Mouse (Mus musculus) C2C12 (cell line): ENCODE results near the gene Acot7. TPM values are rescaled to one million over a fixed set of nuclear protein-coding genes. Genes with fewer than 3 reads are reported as not detected.
"Not testable (repeated sequence)": the region's sequence is repeated elsewhere in the genome, so short reads cannot be mapped to it uniquely, and the experiment has no call there.

Experiments
- H3K27me3 ChIP-seq: one replicate; pipeline ENCODE4 v1.6.1; 2011; ENCODE audit not compliant: control insufficient read depth, insufficient read depth, insufficient read length
- H3K36me3 ChIP-seq: one replicate; pipeline ENCODE4 v1.6.1; 2011; ENCODE audit not compliant: control insufficient read depth, insufficient read depth
- H3K4me3 ChIP-seq: one replicate; pipeline ENCODE4 v1.5.1; 2011; ENCODE audit warnings: mild to moderate bottlenecking, control low read depth; ENCODE audit not compliant: poor library complexity, insufficient read depth, severe bottlenecking
- H3K79me2 ChIP-seq: one replicate; pipeline ENCODE4 v1.6.1; 2011; ENCODE audit not compliant: control insufficient read depth, insufficient read depth
- H3K79me3 ChIP-seq: one replicate; pipeline ENCODE4 v1.6.1; 2011; ENCODE audit warnings: low read depth, control low read depth
- H3ac ChIP-seq: one replicate; pipeline ENCODE3; 2011; ENCODE audit warnings: low read depth; ENCODE audit not compliant: control insufficient read depth, insufficient read length
- CEBPB ChIP-seq: IDR thresholded peaks from one replicate; pipeline ENCODE4 v1.6.1; 2011; ENCODE audit warnings: low read depth, mild to moderate bottlenecking, control low read depth, moderate library complexity
- CTCF ChIP-seq: IDR thresholded peaks from one replicate; pipeline ENCODE4 v1.5.1; 2011; ENCODE audit not compliant: control insufficient read depth, insufficient read depth, insufficient read length
- FOSL1 ChIP-seq: IDR thresholded peaks from one replicate; pipeline ENCODE4 v1.8.0; 2011; ENCODE audit warnings: mild to moderate bottlenecking, low read length; ENCODE audit not compliant: poor library complexity, insufficient read depth, severe bottlenecking
- MAX ChIP-seq: IDR thresholded peaks from one replicate; pipeline ENCODE4 v1.6.1; 2011; ENCODE audit warnings: mild to moderate bottlenecking, control low read depth
- MYOD1 ChIP-seq: IDR thresholded peaks from one replicate; pipeline ENCODE4 v1.6.1; 2011; ENCODE audit warnings: low read depth; ENCODE audit not compliant: control insufficient read depth, insufficient read length
- MYOG ChIP-seq: IDR thresholded peaks from one replicate; pipeline ENCODE4 v1.6.1; 2011; ENCODE audit not compliant: control insufficient read depth, insufficient read length; ENCODE audit errors: extremely low read depth
- USF1 ChIP-seq: IDR thresholded peaks from one replicate; pipeline ENCODE4 v1.6.1; 2011; ENCODE audit warnings: low read depth, mild to moderate bottlenecking, control low read depth, moderate library complexity
- polyA plus RNA-seq: library from polyadenylated mRNA; unstranded; fragments of >200 nt; fragmentation: generic; extraction: Trizol; gene quantifications from one replicate; pipeline ENCODE4 v1.2.1, GENCODE M21; 2012; ENCODE audit warnings: missing spikeins

The Acot7 gene
- polyA plus RNA-seq, 1 experiment, result 344 TPM

DNA sequence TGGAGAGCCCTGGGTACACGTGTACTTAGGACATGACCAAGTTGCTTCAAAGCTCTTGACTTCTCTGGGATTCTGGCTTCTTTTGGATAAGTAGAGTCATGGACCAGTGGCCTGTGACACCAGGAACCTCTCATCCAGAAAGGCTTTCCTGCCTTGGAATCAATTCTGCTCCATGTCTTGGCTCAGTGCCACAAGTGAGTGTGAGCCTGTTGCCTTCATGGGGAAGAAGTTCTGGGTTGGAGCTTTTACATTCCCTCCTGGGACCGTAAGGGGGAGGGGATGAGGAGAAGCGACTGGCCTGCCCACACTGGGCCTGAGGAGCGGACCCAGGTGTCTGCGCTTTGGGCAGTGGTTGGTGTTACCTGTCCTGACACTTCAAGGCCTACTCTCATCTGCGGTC lies 44.2 kb downstream of the Acot7 start:
- Histone ChIP-seq H3K27me3 (no peaks in the 10 kb centered on the region), H3K4me3 (no peak overlapping the region), H3K79me2 (peaks cover 22% of the 10 kb centered on the region), H3K79me3 (no peaks in the 10 kb centered on the region), H3K36me3 (peaks cover 53% of the 10 kb centered on the region), H3ac (no peak overlapping the region)
- TF ChIP-seq MYOD1 (no peak), FOSL1 (no peak), MYOG (no peak), CTCF (no peak), CEBPB (no peak), USF1 (no peak), MAX (no peak)

DNA sequence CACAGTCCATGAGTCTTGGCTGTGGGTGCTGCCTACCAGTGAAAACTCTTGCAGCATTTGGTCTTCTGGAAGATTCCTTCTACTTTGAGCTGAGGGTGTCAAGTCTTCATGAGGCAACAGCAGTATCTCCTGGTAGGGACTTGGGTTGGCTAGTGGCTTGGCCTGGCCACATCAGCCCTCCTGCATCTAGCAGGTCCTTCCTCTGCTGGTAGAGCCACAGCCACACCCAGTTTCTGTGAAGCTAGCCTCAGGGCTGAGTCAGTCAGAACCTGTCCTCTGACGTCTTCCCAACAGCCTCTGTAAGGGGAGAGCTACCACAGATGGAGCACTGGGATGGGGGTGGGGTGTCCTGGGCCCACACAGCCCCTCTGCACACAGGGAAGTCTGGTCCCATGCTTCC lies 44.6 kb downstream of the Acot7 start:
- H3K36me3 ChIP-seq, result peaks cover 53% of the 10 kb centered on the region
- no peaks in the 10 kb centered on the region for H3K79me3 ChIP-seq
- H3K4me3 ChIP-seq, result no peak overlapping the region
- no peaks in the 10 kb centered on the region for H3K27me3 ChIP-seq
- TF ChIP-seq MYOG (no peak), MAX (no peak)
- no peak overlapping the region for H3ac ChIP-seq
- peaks cover 22% of the 10 kb centered on the region for H3K79me2 ChIP-seq

DNA sequence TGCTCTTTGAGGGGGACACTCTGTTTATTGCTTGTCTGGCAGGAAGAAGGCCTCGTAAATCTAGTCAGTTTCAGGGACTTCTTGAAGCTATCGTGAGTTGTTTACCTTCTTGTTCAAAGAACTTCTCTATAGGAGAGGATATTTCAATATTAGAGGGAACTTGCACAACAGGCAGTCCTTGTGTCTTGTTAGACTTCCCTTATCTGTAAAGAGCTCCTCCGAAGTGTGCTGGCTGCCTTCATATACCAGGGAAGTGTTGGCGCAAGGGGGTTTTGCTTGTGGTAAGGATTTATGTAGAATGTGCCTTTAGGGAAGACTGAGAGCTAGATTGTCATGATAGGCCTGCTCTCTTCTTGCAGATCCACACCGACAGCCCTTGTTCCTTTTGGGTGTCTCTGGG lies 46.2 kb downstream of the Acot7 start:
- Histone ChIP-seq H3ac (no peak overlapping the region), H3K4me3 (no peak overlapping the region), H3K36me3 (peaks cover 46% of the 10 kb centered on the region), H3K79me3 (no peaks in the 10 kb centered on the region), H3K79me2 (peaks cover 22% of the 10 kb centered on the region), H3K27me3 (no peaks in the 10 kb centered on the region)
- TF ChIP-seq CTCF, result no peak
- TF ChIP-seq USF1, result no peak
- no peak for TF ChIP-seq MYOG
- TF ChIP-seq CEBPB, result no peak
- no peak for TF ChIP-seq FOSL1
- no peak for TF ChIP-seq MYOD1
- no peak for TF ChIP-seq MAX

DNA sequence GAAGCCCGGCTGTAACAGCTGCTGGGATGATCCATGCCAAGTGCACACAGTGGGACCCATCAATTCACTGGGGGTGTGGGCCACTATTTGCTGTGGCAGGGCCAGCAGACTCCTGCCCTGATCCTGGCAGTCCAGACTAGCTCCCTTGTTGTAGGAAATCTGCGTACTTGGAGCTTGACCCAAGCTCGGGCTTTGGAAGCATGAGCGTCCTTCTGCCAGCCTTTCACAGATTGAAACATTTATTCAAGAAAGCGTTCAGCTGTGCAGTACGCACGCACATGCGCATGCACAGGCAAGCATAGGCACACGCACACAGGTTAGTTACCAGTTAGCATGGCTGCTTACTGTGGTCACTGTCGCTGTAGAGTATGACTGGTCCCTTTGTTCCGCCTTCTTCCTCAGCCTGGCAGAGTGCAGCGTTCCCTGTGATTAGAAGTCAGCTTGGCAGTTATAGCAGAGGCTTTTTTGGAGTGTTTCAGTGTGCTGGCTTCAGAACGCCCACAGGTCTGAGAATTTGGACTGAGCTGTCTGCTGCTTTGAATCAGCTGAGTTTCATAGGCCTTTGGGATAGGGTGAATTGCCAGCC lies 49.1 kb downstream of the Acot7 start:
- Histone ChIP-seq H3K4me3 (no peak overlapping the region), H3K27me3 (no peaks in the 10 kb centered on the region), H3K79me2 (peaks cover 14% of the 10 kb centered on the region), H3ac (no peak overlapping the region), H3K79me3 (no peaks in the 10 kb centered on the region), H3K36me3 (peaks cover 55% of the 10 kb centered on the region)
- no peak for TF ChIP-seq MYOG
- TF ChIP-seq CEBPB, result no peak
- no peak for TF ChIP-seq MYOD1

DNA sequence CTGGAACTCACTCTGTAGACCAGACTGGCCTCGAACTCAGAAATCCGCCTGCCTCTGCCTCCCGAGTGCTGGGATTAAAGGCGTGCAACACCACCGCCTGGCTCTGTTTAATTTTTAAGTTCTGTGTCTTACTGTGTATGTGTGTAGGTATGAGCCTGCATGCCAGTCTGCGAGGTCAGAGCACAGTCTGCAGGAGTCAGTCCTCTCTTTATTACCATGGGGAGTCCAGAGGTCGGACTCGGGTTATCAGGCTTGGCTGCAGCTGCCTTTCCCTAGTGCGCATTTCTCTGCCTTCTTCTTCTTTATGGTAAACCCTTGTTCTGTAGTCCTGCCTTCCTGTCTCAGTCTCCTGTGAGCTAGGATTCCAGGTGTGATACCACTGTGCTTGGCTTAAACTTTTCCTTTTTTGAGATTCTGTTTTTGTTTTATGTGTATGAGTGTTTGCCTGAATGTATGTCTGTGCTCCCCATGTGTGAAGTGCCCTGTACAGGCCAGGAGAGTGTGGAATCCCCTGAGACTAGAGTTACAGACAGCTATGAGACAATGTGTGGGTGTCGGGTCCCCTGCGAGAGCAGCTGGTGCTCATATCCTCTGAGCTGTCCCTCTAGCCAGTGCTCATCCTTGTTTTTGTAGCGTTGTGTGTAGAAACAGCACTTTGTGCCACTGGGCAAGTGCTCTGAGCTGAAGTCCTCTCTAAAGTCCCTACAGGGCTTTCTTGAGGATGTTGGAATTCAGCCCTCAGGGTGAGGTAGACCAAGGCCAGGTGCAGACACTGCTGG lies 50.0 kb downstream of the Acot7 start:
- TF ChIP-seq MAX (no peak), CTCF (no peak), FOSL1 (no peak), USF1 (no peak)

DNA sequence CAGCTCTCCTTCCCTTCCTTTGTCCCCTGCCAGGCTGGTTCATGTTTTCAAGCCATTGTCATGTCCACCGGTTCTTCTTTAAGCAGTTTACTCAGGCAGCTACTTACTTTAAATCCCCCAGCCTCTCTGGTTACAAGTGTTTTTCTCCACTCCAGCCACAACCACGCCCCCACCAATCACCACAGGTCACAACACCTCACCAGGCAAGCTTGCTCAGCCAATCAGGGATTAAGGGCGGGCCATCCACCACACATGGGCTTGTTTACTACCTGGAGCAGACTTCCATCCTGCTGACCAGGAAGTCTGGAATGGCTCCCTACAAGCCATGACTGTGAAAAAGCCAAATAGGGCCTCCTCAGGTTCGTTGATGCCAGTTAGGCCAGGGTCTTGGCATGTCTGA lies 52.4 kb downstream of the Acot7 start:
- H3K27me3 ChIP-seq, H3K4me3 ChIP-seq, H3K79me3 ChIP-seq, H3K79me2 ChIP-seq, H3ac ChIP-seq: not testable (repeated sequence)
- peaks cover 61% of the 10 kb centered on the region for H3K36me3 ChIP-seq

More for the DNA sequence above, 50.0 kb downstream of the Acot7 start:
- Histone ChIP-seq H3K27me3 (no peaks in the 10 kb centered on the region), H3K36me3 (peaks cover 60% of the 10 kb centered on the region), H3K79me2 (peaks cover 6% of the 10 kb centered on the region), H3ac (no peak overlapping the region), H3K79me3 (no peaks in the 10 kb centered on the region), H3K4me3 (no peak overlapping the region)
